Mouse (Mus musculus): ENCODE results near the gene Rab34. TPM values are rescaled to one million over a fixed set of nuclear protein-coding genes. Genes with fewer than 3 reads are reported as not detected.

The Rab34 gene
- polyA plus RNA-seq (2012; rRNA removed): 67.6 and 98.9 TPM in 2 replicates

GRCm38 (mm10) chr11:78188331-78189233 is at the start of gene Rab34:
TSS of gene Rab34 (plus strand) at chr11:78188430.
- DNase-seq (ENCODE audit: low read depth): peak; percentile 92
- no peak for TF ChIP-seq CTCF (IDR thresholded peaks at IDR 0.05; ENCODE audit: borderline replicate concordance, extremely low read depth, insufficient read depth, insufficient read length)
- TF ChIP-seq POLR2A (IDR thresholded peaks at IDR 0.05; ENCODE audit: borderline replicate concordance, extremely low read depth, insufficient read depth, insufficient read length, poor library complexity, severe bottlenecking): peak; percentile 62; the same call in 1 of the 2 replicates

- no peak for DNase-seq (ENCODE audit: low read depth)
- TF ChIP-seq CTCF (IDR thresholded peaks at IDR 0.05; ENCODE audit: borderline replicate concordance, extremely low read depth, insufficient read depth, insufficient read length) (no peak), POLR2A (IDR thresholded peaks at IDR 0.05; ENCODE audit: borderline replicate concordance, extremely low read depth, insufficient read depth, insufficient read length, poor library complexity, severe bottlenecking) (no peak)
These were observed 47.6 kb upstream of the Rab34 start for GRCm38 (mm10) chr11:78140665-78141064.

- no peak for TF ChIP-seq POLR2A (IDR thresholded peaks at IDR 0.05; ENCODE audit: borderline replicate concordance, extremely low read depth, insufficient read depth, insufficient read length, poor library complexity, severe bottlenecking)
- TF ChIP-seq CTCF (IDR thresholded peaks at IDR 0.05; ENCODE audit: borderline replicate concordance, extremely low read depth, insufficient read depth, insufficient read length): no peak
- DNase-seq (ENCODE audit: low read depth): no peak
These were observed 44.7 kb upstream of the Rab34 start for GRCm38 (mm10) chr11:78143520-78143919.

- TF ChIP-seq CTCF (IDR thresholded peaks at IDR 0.05; ENCODE audit: borderline replicate concordance, extremely low read depth, insufficient read depth, insufficient read length) (peak; percentile 24; the same call in 1 of the 2 replicates), POLR2A (IDR thresholded peaks at IDR 0.05; ENCODE audit: borderline replicate concordance, extremely low read depth, insufficient read depth, insufficient read length, poor library complexity, severe bottlenecking) (no peak)
These were observed 42.1 kb upstream of the Rab34 start for GRCm38 (mm10) chr11:78146168-78146567.

GRCm38 (mm10) chr11:78146707-78147543 is 41.3 kb upstream of the Rab34 start:
- TF ChIP-seq POLR2A (IDR thresholded peaks at IDR 0.05; ENCODE audit: borderline replicate concordance, extremely low read depth, insufficient read depth, insufficient read length, poor library complexity, severe bottlenecking) (no peak), CTCF (IDR thresholded peaks at IDR 0.05; ENCODE audit: borderline replicate concordance, extremely low read depth, insufficient read depth, insufficient read length) (no peak)
- no peak for DNase-seq (ENCODE audit: low read depth)

More at GRCm38 (mm10) chr11:78146168-78146567, 42.1 kb upstream of the Rab34 start:
- DNase-seq (ENCODE audit: low read depth): no peak

- DNase-seq (ENCODE audit: low read depth): peak; percentile 51
- TF ChIP-seq POLR2A (IDR thresholded peaks at IDR 0.05; ENCODE audit: borderline replicate concordance, extremely low read depth, insufficient read depth, insufficient read length, poor library complexity, severe bottlenecking): no peak
- peak; percentile 45; the same call in 1 of the 2 replicates for TF ChIP-seq CTCF (IDR thresholded peaks at IDR 0.05; ENCODE audit: borderline replicate concordance, extremely low read depth, insufficient read depth, insufficient read length)
These were observed 37.1 kb upstream of the Rab34 start for GRCm38 (mm10) chr11:78151161-78151560.

GRCm38 (mm10) chr11:78152299-78153231 is 35.7 kb upstream of the Rab34 start:
- no peak for TF ChIP-seq POLR2A (IDR thresholded peaks at IDR 0.05; ENCODE audit: borderline replicate concordance, extremely low read depth, insufficient read depth, insufficient read length, poor library complexity, severe bottlenecking)
- no peak for TF ChIP-seq CTCF (IDR thresholded peaks at IDR 0.05; ENCODE audit: borderline replicate concordance, extremely low read depth, insufficient read depth, insufficient read length)
- peak; percentile 96 for DNase-seq (ENCODE audit: low read depth)

GRCm38 (mm10) chr11:78153778-78154177 is 34.5 kb upstream of the Rab34 start:
- TF ChIP-seq CTCF (IDR thresholded peaks at IDR 0.05; ENCODE audit: borderline replicate concordance, extremely low read depth, insufficient read depth, insufficient read length) (no peak), POLR2A (IDR thresholded peaks at IDR 0.05; ENCODE audit: borderline replicate concordance, extremely low read depth, insufficient read depth, insufficient read length, poor library complexity, severe bottlenecking) (no peak)
- DNase-seq (ENCODE audit: low read depth): peak; percentile 62

GRCm38 (mm10) chr11:78155674-78156073 is 32.6 kb upstream of the Rab34 start:
- no peak for DNase-seq (ENCODE audit: low read depth)
- TF ChIP-seq POLR2A (IDR thresholded peaks at IDR 0.05; ENCODE audit: borderline replicate concordance, extremely low read depth, insufficient read depth, insufficient read length, poor library complexity, severe bottlenecking): no peak
- no peak for TF ChIP-seq CTCF (IDR thresholded peaks at IDR 0.05; ENCODE audit: borderline replicate concordance, extremely low read depth, insufficient read depth, insufficient read length)

GRCm38 (mm10) chr11:78156156-78156699 is 32.0 kb upstream of the Rab34 start:
- TF ChIP-seq POLR2A (IDR thresholded peaks at IDR 0.05; ENCODE audit: borderline replicate concordance, extremely low read depth, insufficient read depth, insufficient read length, poor library complexity, severe bottlenecking) (no peak), CTCF (IDR thresholded peaks at IDR 0.05; ENCODE audit: borderline replicate concordance, extremely low read depth, insufficient read depth, insufficient read length) (no peak)
- DNase-seq (ENCODE audit: low read depth): no peak
